Mouse (Mus musculus): ENCODE measurements around the gene Phc2. TPM values are rescaled to one million over a fixed set of nuclear protein-coding genes. Genes with fewer than 3 reads are reported as not detected.

Gene Phc2
- polyA plus RNA-seq, 1 experiment from 2014 or later, result 138 TPM

Other genes with a start within 250 kb of the Phc2 start
- 5.7 and 5.9 TPM in 2 replicates for gene Zscan20, start 44.6 kb upstream of the Phc2 start, polyA plus RNA-seq (2016; fragmentation: Nextera tagmentation; extraction: Ambion mirVana)
- 0.93 and 1.5 TPM in 2 replicates for gene Tlr12, start 36.1 kb upstream of the Phc2 start, polyA plus RNA-seq (2016; fragmentation: Nextera tagmentation; extraction: Ambion mirVana)
- gene A3galt2, start 100.7 kb downstream of the Phc2 start, polyA plus RNA-seq (2016; fragmentation: Nextera tagmentation; extraction: Ambion mirVana), result 0.50 and 0.79 TPM in 2 replicates
- 44.3 and 44.7 TPM in 2 replicates for gene Zfp362, start 151.3 kb downstream of the Phc2 start, polyA plus RNA-seq (2016; fragmentation: Nextera tagmentation; extraction: Ambion mirVana)
- 21.5 and 24.9 TPM in 2 replicates for gene Trim62, start 228.9 kb downstream of the Phc2 start, polyA plus RNA-seq (2016; fragmentation: Nextera tagmentation; extraction: Ambion mirVana)